Mouse (Mus musculus) embryonic fibroblast, embryonic 13.5 days (primary cell): ENCODE data around the gene Olfr2.

ENCODE experiments used
- CTCF ChIP-seq: IDR thresholded peaks from 2 replicates; pipeline ENCODE4 v1.5.1; 2011; ENCODE audit warnings: mild to moderate bottlenecking, control low read depth, low read length, moderate library complexity, borderline replicate concordance; ENCODE audit not compliant: insufficient read depth
- POLR2A ChIP-seq: IDR thresholded peaks from 2 replicates; pipeline ENCODE4 v1.6.1; 2011; ENCODE audit warnings: low read depth, mild to moderate bottlenecking, control low read depth, low read length, moderate library complexity

- TF ChIP-seq CTCF: no peak
- TF ChIP-seq POLR2A: no peak
Observed at GRCm38 (mm10) chr7:107044407-107044806, 38.5 kb upstream of the Olfr2 start.
